Mouse (Mus musculus) cerebellum, adult 8-10 months (tissue): ENCODE data around the gene Hps4.
"Not testable (repeated sequence)": the region's sequence is repeated elsewhere in the genome, so short reads cannot be mapped to it uniquely, and the experiment has no call there.

Source experiments
- DNase-seq: peaks from one replicate; pipeline ENCODE4 v3.0.0; 2022

Gene Hps4

GRCm38 (mm10) chr5:112342463-112343204 lies at the start of gene Hps4, which contains the start of gene Srrd:
Gene Hps4, plus strand, starts transcription at chr5:112343083.
Gene Srrd, minus strand, starts transcription at chr5:112343040.
- peak; percentile 91 for DNase-seq

DNA sequence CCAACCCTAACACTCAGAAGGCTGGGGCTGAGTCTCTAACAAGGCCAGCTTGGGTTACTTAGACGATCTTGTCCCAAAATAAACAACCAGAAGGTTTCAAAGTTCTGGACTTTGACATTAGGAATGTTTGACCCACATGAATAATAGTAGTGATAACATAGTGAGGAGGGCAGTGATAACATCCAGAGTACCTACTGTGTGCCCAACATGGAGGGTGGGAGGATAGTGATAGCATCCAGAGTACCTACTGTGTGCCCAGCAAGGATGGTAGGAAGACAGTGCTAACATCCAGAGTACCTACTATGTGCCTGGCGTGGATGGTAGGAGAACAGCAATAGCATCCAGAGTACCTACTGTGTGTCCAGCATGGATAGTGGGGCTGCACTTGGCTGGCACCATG lies 49.1 kb upstream of the Hps4 start:
- no peak for DNase-seq

GRCm38 (mm10) chr5:112294696-112295095 lies 48.2 kb upstream of the Hps4 start:
- no peak for DNase-seq

GRCm38 (mm10) chr5:112295162-112295561 lies 47.7 kb upstream of the Hps4 start:
- no peak for DNase-seq

GRCm38 (mm10) chr5:112295564-112295963 lies 47.3 kb upstream of the Hps4 start:
- no peak for DNase-seq

DNA sequence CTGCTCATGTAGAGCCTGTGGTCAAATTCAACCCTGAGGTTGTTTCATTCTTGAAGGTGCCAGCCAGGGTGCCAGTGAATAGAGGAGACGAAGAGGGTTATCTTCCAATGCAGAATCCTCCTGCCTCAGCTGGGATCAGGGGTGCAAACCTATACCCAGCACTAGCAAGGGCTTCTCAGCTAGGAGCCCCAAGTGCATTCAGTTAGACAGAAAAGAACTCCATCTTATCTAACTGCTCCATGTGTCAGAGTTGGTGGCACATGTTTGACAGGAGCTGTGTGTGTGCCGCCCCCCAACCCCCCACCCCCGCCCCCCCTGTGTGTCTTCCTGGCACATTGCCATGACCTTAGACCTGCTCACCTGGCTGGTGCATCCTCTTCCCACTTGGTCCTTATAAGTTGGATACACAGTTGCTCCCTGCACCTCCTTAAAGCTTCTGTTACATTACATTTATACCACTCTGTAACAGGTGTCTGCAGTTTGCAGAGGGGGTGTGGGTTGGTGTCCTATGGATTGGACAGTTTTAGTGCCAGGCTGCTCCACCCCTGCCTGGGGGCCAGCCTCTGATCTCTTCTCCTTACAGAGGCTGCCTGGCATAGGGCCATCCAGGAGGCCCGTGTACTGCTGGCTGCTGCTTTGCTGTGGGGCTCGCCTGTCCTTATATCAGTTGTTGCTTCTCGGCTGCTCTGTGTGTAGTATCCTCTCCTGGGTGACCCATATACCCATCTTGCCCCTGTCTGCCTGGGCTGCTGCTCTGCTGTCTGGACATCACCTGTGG lies 46.3 kb upstream of the Hps4 start:
- DNase-seq = no peak

GRCm38 (mm10) chr5:112297257-112297656 lies 45.6 kb upstream of the Hps4 start:
- DNase-seq = no peak

DNA sequence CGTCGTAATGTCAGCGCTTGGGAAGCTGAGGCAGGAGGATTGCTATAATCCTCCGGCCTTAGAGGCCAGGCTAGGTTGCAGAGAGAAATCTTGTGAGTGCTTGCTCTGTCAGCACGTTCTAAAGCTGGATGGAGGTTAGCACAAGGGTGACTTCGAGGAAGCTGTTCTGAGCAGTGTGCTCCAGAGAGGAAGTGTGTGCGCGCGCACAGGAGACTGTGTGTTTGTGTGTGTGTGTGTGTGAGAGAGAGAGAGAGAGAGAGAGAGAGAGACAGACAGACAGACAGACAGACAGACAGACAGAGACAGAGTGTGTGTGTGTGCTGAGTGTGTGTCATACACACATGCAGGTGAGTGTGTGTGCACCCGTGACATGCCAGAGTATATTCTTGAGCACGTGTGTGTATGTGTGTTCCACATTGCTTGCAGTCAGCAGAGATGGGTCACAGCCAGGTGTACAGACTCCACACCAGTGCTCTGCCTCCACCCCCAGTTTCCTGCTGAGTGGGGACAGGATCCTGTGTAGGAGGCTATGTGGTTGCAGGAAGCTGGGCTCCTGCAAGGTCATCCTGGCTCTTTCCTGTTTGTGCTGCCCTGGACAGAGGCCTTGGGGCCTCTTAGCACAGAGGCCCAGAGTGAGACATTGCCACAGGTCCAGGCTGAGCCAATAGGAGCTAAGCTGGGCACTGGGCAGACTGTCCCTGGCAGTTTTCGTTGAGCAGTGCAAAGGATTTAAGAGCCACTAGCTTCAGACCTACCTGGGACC lies 44.5 kb upstream of the Hps4 start:
- DNase-seq = no peak

DNA sequence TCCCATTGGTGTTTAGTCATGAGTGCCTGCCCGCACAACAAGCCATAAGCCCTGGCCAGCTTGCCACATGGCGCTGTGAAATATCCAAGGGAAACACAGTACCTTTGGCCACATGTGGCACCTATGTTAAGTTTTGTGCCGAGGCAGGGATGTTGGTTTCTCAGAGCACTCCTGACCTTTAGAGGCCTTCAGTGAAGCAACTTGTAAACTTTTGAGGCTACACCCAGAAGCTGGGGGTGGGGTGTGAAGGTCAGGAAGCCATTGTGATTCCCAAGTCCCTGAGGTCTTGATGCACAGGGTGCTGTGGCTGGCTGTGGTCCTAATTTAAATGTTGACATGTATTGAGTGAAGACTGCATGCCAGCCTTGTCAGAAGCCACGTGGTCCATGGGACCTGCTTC lies 43.5 kb upstream of the Hps4 start:
- no peak for DNase-seq

GRCm38 (mm10) chr5:112300112-112300511 lies 42.8 kb upstream of the Hps4 start:
- DNase-seq = no peak

DNA sequence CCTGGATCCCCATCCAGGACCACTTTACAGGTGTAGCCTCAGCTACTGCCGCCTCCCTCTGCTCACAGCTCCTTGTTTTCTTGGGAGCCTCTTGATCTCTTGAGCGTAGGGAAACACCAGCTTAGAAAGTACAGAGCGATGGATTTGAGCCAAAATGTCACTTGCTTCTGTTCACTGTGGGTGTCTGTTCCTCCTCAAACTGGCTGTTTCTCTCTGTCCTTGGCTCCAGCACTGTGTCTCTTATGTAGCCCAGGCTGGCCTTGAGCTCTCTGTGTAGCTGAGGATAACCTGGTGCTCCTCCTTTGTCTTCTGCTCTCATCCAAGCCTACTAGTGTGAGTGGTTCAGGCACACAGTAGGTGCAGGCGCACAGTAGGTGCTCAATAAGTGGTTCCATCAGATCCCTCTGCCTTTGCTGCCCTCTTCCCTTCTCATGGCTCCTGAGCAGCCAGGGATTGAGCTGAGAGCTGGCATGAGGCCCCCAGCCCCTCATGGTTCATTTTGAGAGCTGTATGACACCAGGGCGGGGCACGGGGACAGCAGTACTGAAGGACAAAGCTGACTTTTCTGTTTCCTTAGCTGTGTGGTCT lies 42.1 kb upstream of the Hps4 start:
- no peak for DNase-seq

GRCm38 (mm10) chr5:112301694-112302093 lies 41.2 kb upstream of the Hps4 start:
- no peak for DNase-seq

- DNase-seq = no peak
Measured at GRCm38 (mm10) chr5:112302310-112302709, 40.6 kb upstream of the Hps4 start.

- DNase-seq = no peak
Measured at GRCm38 (mm10) chr5:112305842-112306241, 37.0 kb upstream of the Hps4 start.

- DNase-seq = no peak
Measured at GRCm38 (mm10) chr5:112313222-112313885, 29.5 kb upstream of the Hps4 start.

- DNase-seq = no peak
Measured at GRCm38 (mm10) chr5:112316468-112316867, 26.4 kb upstream of the Hps4 start.

DNA sequence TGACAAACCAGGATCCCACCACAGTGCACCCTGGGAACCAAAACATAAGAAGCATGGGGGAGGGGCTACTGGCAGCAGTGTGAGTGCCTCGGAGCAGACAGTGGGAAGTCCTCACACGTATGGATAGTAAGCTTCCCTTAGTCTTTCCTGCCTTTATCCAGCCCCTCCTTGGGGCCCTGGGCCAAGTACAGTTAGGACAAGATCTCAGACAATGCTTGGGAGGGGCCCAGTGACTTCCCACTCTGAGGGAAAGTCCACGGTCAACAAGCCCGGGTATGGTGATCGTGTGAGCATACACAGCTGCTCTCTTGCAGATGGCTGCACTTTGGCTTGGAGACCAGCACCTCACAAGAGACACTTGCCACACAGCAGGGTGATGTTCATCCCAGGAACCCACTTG lies 25.6 kb upstream of the Hps4 start:
- no peak for DNase-seq

- not testable (repeated sequence) for DNase-seq
Measured at GRCm38 (mm10) chr5:112319343-112319742, 23.5 kb upstream of the Hps4 start.

- no peak for DNase-seq
Measured at GRCm38 (mm10) chr5:112320379-112320778, 22.5 kb upstream of the Hps4 start.

DNA sequence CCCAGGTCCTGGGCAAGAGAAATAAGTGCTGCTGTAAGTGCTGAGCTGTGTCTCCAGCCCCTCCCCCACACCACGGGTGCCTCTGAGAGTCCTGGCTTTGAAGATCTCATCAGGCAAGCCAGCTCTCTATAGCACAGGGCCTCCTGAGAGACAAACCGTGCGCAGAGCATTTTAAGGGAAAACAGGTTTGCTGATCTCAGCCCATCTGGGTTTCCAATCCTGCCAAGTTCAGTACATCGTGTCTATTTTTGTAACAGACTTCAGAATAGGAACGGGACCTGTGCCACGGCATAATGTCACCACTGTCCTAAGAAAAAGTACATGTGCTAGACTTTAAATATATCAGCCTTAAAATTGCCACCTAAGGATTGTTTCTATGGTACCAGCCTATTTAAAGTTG lies 21.9 kb upstream of the Hps4 start:
- DNase-seq = peak; percentile 38

DNA sequence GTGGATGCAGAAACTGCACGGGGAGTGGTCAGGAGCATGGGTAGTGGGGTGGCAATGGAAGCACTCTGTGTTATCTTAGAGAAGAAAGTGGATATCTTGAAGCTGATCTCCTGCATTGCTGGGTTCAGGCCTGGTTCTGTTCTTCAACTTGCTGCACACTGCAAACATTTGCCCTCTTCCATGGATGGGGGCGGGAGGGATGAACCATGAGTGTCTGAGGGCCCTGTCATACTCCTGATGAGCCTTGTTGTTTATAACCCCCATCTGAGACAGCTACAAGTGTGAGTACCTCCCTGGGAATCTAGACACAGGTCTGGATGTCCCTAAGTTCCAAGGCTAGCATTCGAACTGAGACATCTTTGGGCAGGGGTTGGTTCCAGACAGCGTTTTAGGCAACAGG lies 21.5 kb upstream of the Hps4 start:
- no peak for DNase-seq

GRCm38 (mm10) chr5:112323246-112323645 lies 19.6 kb upstream of the Hps4 start:
- no peak for DNase-seq
